Mouse (Mus musculus) kidney, adult 18-20 months (tissue): ENCODE results near the gene Hsp90ab1.

ENCODE experiments used
- DNase-seq: peaks from one replicate; pipeline ENCODE4 v3.0.0; 2021

Hsp90ab1 gene

DNA sequence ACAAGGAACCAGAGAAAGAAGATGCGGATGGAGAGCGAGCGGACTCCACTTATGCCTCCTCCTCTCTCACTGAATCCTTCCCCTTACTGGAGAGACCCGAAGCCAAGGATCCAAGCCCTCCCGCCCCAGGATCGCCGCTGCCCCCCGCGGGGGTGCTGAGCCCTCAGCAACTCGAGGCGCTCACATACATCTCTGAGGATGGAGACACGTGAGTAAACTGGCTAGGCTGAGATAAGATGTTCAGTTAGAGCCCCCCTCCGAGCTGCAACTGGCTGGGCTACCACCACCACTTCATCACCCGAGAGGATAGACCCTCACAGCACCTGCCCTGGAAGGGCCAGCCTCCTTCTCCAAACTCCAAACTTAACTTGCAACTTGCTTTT lies 17.0 kb downstream of the Hsp90ab1 start:
- DNase-seq: no peak

DNA sequence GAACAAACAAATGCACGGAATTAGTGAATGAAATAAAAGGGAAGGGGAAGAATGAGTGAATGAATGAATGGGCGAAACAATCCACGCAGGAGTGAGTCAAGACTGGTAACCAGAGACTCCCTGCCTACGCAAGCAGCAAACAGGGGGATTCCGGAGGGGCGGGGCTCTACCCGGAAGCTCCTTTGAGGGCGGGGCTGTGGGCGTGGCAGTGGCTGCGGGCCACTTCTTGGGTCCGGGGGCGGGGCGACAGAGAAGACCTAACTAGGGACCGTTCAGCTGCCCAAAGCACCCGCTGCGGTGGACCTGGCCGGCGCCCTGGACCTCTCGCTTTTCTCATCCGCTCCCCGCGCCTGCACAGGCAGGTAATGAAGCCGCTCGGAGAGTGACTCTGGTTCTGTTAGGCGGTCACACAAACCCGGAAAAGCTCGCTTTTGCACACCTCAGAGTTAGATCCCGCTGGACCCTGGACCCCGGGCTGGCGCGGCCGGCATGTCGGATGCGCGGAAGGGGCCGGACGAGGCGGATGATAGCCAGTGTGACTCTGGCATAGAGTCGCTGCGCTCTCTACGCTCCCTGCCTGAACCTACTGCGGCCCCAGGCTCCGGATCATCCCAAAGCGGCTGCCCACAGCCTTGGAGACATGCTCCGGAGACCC lies 17.5 kb downstream of the Hsp90ab1 start, which contains the start of gene Nfkbie:
TSS of gene Nfkbie (plus strand) at position 252 of the 655 bp plus-strand sequence.
- peak; percentile 98 for DNase-seq

DNA sequence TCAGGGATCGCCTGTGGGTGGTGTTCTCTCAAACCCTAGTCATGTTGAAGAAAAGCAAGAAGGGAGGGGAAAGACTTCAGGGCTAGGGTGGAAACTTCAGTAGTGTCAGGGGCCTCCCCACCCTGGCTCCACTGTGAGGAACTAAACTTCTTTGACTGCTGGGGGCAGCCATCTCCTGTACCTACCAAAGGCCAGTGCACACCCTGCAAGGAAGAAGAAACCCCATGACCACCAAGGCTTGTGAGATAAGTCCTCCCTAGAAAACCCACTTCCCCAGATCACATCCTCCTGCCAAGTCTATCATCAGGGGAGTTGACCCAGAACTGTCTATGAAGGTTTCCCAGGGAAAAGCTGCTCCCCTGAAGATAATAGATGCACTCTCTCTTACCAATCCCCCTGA lies 18.7 kb downstream of the Hsp90ab1 start:
- no peak for DNase-seq

DNA sequence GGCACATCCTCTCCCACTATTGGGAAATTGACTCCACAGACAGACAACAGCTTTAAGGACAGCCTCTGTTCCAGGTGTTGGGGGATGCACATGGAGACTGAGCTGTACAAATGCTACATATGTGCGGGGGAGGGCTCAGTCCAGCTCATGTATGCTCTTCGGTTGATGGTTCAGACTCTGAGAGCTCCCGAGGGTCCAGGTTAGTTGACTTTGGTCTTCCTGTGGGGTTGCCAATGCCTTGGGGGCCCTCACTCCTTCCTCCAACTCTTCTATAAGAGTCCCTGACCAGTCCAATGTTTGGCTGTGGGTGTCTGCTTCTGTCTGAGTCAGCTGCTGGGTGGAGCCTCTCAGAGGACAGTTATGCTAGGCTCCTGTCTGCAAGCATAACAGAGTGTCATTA lies 20.0 kb downstream of the Hsp90ab1 start:
- DNase-seq: no peak

DNA sequence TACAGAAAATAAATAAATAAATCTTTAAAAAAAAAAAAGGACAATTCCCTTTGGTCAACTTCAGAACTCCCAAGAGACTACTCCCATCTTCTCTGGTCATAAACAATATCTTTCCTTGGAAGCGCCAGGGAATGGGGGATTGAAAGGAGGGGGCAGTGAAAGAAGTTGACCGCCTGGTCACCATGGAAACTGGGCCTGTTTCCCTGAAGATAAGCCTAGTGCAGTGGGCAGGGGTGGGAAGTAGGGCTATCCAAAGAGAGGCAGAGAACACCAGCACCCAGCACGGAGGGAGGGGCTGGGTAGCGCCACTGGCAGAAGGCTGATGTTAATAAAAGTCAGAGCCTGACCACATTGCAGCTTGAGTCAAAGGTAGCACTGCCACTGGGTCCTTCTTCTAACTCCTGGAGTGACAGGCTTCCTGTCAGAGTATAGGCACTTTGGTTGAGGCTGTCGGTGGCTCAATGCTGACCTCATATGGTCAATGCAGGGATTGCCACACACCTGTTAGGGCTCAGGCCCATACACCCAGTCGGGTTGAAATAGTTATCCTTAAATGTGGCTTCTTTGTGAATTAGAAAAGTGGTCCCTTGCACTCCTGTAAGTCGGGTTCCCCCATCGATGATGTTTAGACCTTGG lies 21.1 kb downstream of the Hsp90ab1 start:
- DNase-seq: peak; percentile 87

DNA sequence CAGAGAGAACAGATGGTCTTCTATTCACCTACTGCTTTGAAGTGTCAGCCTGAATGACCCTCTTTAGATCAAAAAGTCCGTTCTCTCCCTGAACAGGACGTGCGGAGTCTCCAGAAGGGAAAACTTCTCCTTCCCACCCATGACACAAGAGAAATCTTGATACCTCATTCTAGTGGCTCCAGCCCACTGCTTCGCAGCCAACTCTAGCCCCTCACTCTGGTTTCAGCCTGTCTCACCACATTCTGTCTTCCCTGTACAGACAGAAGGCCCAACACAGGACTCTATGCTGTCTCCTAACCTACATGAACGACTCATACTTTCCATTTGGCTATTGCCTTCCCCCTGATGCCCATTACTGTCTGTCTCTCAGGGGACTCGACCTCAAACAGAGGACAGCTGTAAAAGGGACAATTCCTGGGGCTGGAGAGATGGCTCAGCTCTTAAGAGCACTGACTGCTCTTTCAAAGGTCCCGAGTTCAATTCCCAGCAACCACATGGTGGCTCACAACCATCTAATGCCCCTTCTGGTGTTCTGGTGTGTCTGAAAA lies 21.7 kb downstream of the Hsp90ab1 start:
- no peak for DNase-seq

DNA sequence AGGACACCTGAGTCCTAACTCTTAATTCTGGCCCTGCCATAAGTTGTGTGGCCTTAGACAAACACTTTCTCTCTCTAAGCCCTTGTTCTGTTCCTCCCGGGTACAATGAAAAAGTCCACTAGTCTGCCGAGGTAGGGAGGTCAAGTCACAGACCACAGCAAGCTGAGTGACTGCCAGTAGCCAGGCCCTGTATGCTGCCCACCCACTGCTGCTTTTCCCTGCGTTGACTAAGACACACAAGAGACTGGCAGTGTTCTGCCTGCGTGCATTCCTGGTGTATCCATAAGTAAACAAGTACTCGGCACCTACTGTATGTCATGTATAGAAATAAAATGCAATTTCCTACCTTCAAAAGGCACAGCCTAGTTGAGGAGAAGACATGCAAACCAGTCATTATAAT lies 22.8 kb downstream of the Hsp90ab1 start:
- DNase-seq: no peak

DNA sequence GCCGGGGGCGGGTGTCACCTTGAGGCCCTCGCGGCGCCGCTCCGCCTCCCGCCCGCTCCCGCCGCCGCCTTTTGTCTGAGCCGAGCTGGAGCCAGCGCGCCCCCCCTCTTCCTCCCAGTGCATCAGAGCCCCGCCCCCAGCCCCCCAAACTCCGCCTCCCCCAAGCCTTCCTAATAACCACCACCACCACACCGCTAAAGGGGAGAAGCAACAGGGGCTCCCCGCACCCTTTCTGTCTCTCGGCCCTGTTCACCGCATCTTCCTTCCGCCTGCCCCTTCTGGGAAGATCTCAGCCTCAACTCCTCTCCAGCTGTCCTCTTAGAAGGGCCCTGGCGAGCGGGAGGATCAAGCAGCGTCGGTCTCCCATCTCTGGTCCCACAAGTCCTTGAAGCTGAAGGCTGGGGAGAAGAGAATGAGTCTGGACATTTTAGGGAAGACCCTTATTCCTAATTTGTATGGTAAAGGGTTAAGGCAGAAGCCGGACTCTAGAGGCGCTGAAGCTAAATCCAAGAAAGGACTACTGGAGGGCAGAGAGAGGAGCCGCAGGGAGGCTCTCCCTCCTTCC lies 23.4 kb downstream of the Hsp90ab1 start, which contains the start of gene Tmem151b:
TSS of gene Tmem151b (minus strand) at position 61 of the 565 bp plus-strand sequence.
- no peak for DNase-seq

DNA sequence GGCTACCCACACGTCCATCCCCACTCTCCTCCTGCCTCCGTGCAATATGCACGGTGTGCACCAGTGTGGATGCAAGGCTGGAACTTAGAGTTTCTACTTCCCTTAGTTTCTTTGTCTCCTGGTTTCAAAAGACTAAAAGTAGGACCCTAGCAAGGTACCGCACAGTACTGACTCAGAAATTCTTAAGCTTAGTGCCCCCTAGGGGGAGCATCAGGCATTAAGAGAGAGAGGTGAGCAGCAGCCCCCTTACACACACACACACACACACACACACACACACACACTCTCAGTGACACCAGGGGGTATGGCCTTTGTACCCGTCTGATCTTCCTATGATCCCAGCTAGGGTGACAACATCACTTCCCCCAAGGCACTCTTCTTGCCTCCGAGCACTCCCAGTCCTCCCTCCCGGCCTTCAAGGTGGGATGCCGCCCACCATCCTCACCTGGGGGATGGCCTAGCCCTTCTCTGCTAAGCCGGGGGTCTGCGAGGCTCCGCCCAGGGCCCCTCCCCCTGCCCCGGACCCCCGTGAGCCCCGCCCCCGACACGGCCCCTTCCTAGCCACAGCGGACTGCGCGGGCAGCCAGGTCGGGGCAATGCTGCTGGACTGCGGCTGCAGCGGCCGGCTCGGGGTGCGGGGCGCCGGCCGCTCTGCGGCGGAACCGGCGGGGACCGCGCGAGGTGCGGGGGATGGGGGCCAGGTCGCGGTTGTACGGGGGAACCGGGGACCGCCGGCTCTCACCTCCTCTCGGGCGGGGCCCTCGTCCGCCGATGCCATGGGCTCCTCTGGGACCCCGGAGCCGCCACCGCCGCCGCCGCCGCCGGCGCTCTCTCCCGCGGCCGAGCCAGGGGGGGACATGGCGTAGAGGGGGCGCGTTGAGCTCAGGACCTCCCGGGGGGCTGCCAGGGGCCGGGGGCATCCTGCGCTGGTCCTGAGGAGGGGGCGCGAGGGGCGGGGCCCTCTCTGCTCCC lies 24.2 kb downstream of the Hsp90ab1 start:
- DNase-seq: no peak

DNA sequence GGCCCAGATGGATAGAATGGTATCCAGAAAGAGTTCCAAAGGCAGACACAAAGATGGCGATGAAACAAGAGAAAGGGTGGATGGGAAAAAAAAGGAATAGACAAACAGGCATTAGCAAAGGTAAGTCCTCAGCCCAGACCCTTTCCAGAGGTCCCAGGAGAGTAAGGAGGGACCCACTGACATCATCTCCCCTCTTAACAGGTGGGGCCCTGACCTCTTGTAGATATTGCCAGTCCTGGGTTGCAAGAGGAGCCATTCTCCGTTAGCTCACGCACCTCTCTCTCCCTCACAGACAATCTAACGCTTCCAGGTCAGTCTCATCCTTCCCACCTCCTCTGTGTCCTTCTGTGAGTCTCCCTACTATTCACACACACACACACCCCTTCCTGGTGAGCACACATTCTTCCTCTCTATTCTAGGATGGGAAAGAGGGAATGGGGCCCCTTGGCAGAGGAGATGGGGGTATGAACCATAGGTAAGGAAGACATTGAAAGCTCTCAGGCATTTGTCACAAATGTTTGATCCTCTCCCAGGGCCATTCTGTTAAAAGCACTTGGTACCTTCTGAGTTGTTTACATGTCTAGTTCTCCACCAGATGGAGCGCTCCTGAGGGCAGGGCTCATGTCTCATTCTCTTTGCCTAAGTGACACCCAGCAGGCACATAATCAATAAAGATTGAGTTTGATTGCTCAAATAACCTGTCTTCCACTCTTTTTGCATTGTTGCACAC lies 25.4 kb downstream of the Hsp90ab1 start:
- no peak for DNase-seq

DNA sequence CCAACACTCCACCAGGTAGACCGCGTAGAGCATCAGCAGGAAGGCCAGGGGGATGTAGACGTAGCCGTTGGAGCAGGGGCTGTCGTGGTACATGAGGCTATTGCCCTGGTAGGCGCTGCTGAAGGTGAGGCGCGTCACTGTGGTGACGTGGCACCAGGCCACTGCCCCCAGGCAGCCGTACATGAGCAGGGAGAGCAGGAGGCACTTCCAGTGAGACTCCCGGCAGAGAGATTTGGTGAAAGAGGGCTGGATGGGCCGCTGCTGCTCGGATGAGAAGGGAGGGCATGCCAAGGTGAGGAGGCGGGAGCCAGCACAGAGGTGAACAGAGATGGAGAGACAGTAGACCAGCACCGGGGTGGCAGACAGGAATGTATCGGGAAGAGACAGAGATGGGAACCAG lies 26.1 kb downstream of the Hsp90ab1 start:
- DNase-seq: no peak

DNA sequence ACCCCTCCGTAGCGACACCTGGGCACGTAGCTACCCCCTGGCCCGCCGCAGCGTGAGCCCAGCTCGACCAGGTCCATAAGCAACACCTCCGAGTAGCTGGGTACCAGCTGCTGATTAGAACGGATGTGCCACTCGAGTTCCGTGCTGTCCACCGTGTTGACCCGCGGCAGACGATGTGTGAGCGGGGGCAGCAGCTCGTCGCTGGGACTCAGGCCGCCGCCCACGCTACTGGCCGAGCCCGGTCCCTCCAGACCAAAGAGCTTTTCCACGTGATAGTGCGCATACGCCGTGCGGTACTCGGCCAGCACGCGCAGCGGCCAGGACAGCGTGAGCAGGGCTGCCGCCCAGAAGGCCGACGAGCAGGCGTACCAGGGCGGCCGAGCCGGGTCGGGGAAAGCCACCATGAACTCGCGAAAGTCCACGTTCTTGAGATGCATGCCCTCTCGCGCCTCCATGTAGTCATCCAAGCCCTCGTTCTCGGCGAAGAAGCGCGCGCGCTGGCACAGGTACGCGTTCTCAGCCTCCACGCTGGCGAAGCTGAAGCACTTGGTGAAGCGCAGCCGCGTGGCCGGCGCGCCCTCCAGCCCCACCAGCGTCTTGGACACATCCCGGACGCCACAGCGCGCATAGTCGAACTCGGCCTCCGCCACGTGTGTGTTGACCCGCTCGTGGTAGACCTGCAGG lies 27.7 kb downstream of the Hsp90ab1 start:
- DNase-seq: no peak

DNA sequence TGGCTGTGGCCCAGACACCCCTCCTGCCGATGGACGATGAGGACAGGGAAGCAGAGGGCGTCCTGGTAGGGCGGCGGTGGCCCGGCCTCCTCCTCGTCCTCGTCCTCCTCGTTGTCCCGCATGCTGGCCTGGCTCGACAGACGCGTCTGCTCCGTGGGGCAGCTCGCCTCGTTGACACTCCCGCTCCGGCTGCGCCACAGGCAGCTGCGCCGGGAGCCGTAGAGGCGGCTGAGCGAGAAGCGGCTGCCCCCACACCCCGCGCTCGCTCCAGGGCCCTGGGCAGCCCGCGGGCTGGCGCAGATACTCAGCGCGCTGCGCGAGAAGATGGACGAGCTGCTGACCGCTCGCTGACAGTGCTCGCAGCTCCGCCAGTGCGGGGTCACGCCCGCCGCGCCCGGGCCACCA lies 28.2 kb downstream of the Hsp90ab1 start:
- DNase-seq: no peak

DNA sequence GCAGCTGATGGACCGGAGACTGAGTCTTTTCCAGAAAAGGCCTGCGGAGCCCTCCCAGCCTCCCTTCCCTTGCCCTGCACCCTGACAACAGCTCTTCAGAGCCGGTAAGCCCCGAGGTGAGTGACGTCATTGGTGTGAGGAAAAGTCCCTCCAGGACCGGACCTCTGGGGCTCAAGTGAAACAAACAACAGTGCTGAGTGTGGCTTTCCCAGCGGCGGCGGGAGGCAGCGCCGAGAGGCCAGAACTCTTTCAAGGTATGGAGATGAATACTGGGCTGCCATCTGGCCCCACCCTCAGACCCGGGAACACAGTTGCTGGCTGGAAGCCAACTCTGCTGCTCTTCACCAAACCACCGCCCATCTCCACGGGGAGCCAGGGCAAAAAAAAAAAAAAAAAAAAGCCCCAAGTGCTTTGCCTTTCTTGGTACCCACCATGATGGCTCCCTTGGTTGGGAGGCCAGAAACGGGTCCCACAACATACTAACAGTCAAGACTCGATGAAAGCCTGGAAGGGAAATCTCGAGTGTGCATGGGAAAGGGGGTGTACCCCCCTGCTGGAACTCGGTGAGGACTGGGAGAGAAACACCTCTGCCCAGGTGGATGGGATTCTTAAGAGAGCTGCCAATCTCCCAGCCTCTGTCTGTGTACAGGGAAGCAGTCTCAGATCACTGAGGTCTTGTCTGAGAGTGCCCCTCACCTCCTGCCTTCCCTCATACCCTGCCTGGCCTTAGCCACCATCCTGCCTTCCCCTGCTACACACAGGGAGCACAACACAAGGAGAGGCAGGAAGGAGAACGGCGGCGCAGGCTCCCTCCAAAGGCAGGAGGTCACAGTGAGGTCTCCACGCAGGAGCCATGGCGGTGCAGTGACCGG lies 28.8 kb downstream of the Hsp90ab1 start:
- no peak for DNase-seq

DNA sequence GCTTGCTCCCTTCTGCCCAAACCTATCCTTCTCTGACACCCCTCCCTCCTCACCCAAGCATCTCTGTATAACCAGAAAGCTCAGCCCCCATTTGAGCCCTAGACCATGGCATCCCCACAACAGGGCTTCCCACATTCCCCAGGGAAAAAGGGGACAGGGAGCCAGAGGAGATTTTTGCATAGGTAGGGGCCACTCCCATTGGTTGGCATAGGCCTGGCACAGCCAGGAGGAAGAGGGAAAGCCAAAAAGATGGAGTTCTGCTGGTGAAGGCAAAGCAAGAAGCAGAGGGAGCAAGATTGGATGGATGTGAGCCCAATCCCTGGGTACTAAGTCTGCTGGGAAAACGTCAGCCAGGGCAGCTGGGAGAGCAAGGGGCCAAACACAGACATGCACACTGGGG lies 30.0 kb downstream of the Hsp90ab1 start:
- no peak for DNase-seq

DNA sequence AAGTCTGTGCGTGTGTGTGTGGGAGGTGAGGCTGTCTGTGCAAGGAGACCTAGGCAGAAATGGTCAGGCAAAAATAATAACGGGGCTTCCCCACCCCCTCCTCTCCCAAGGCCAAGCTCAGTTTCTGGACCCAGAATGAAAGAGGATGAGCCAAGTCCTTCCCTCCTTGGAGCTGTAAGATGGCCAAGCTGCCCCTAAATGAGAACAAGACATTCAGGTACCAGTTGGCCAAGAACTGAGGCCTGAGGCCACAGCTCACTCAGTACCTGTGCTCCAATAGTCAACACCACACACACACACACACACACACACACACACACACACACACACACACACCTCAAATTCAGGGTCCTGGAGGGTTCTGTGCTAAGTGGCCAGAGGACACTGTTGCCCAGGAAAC lies 30.4 kb downstream of the Hsp90ab1 start:
- DNase-seq: no peak

DNA sequence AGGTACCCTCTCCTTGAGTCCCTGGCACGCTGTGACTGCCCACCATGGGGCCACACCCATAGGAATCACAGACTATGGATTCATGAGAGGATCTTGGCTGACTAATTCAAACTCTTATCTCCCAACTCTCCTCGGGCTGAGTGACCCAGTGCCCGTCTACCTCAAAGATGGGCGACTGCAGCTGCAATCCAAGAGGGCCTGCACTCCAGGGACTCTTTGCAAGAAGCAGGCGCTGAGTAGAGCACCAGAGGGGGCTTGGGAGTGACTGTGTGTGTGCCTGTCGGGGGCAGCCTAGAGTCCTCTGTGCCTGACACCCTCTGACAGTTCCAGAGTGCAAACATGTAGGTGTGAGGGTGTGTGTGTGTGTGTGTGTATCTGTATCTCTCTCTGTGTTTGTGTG lies 30.9 kb downstream of the Hsp90ab1 start:
- DNase-seq: no peak

DNA sequence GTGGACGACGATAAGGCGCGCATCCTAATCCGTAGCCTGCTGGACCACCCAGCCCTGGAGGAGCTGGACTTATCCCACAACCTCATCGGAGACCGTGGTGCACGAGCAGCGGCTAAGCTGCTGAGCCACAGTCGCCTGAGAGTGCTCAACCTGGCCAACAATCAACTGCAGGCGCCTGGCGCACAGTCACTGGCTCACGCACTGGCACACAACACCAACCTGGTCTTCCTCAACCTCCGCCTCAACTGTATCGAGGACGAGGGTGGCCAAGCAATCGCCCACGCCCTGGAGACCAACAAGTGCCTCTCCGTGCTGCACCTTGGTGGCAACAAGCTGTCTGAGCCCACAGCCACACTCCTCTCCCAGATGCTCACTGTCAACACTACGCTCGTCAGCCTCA lies 33.4 kb downstream of the Hsp90ab1 start:
- DNase-seq: no peak

DNA sequence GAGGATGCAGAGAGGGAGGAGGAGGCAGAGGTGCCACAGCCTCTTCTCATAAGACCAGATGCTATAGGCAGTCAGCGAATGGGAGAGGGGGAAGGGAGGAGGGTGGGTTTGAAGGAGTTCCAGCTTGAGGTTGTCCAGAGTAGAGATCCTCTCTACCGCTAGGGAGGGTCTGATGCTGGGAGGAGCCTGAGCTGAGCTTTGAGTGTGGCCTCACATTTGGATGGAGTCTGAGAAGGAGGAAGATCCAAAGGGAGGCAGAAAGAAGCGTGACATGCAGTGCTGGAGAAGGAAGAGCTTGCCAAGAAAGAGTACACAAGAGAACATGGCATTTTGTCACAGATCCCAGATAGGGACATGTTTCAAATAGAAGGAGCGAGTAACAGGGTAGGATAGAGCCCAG lies 34.7 kb downstream of the Hsp90ab1 start:
- no peak for DNase-seq

DNA sequence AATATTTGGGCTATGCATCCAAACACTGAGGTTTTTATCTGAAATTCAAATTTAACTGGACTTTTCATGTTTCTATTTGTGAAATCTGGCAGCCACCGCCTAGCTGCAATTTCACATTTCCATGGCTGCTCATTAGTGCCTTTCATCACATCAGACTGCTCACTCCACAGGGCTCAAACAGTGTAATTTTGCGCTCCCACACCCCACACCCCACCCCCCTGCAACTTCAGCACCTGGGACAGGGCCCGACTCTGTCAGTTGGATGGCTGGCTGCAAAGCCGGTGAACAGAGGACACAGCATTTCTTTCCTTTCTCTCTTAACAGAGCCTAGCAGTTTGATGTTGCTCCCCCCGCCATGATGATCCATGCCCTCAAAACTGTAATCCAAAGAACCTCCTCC lies 36.8 kb downstream of the Hsp90ab1 start:
- no peak for DNase-seq

DNA sequence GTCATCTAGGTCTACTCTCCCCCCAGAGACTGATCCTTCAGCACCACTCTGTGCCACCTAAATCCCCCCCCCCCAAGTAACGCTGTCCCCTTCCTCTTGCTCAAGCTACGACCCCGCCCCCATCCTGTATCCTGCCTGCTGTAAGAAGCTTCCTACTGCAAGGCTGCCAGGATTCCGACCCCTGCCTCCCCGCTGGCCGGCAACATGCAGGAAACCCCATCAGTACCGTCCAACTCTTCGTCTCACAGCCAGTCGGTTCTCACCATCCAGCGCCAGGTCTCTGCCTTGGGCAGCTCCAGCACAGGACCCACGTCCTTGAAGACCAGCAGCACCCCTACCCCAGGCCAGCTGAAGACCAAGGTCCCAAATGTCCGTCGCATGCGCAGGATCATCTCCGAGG lies 40.2 kb downstream of the Hsp90ab1 start:
- DNase-seq: no peak
